Comparison of ENCODE assay signal across 16 mouse cellular contexts in the genomic region with DNA sequence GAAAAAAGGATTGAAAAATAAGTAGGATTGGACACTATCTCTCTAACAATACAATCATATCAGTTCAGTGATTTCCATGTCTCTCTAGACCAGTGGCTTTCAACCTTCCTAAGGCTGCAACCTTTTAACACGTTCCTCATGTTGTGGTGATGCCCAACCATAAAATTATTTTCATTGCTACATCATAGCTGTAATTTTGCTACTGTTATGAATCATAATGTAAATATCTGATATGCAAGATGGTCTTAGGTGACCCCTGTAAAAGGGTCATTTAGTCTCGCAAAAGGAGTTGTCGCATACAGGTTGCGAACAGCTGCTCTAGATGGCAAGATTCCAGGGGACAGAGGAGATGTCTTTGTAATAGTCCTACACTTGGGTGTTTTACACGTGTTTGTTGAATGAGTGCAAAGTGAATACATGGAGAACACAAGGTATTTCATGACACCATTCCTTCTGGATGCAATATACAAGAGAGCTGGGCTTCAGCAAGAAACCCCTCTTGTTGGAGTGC. TPM values are rescaled to one million over a fixed set of nuclear protein-coding genes. Genes with fewer than 3 reads are reported as not detected.
"Had no signal": no experiment of that assay in that cellular context is flagged by ENCODE, and none has a peak within 500 bp of the region (broad histone marks: within the 10 kb centered on the region; RNA-seq: fewer than 3 reads in every experiment).

No protein-coding gene starts in this region.

- H3K27me3 ChIP-seq: neural tube, embryonic 12.5 days; neural tube, embryonic 13.5 days; neural tube, embryonic 15.5 days; stomach, embryonic 15.5 days had no signal

- H3K9me3 ChIP-seq: neural tube, embryonic 12.5 days; neural tube, embryonic 13.5 days; neural tube, embryonic 15.5 days; stomach, embryonic 15.5 days had no signal

- H3K9ac ChIP-seq: neural tube, embryonic 12.5 days; neural tube, embryonic 13.5 days; neural tube, embryonic 15.5 days; stomach, embryonic 15.5 days had no signal

- H3K36me3 ChIP-seq: neural tube, embryonic 12.5 days; neural tube, embryonic 13.5 days; neural tube, embryonic 15.5 days; stomach, embryonic 15.5 days had no signal

- H3K27ac ChIP-seq: neural tube, embryonic 12.5 days; neural tube, embryonic 13.5 days; neural tube, embryonic 15.5 days; stomach, embryonic 15.5 days; stomach, postnatal 0 days had no signal

- H3K4me3 ChIP-seq: neural tube, embryonic 12.5 days; neural tube, embryonic 13.5 days; neural tube, embryonic 15.5 days; stomach, embryonic 15.5 days had no signal

- H3K4me1 ChIP-seq: neural tube, embryonic 12.5 days; neural tube, embryonic 13.5 days; neural tube, embryonic 15.5 days; stomach, embryonic 15.5 days had no signal

- H3K4me2 ChIP-seq: neural tube, embryonic 12.5 days; neural tube, embryonic 13.5 days; neural tube, embryonic 15.5 days; stomach, embryonic 15.5 days had no signal

- DNase-seq: retina, postnatal 1 day; right cerebral cortex, postnatal 14 days; right cerebral cortex, postnatal 25 days; right cerebral cortex, postnatal 4 days; thymus, adult 18-20 months; thymus, adult 2 months; thymus, postnatal 14 days; thymus, postnatal 25 days; thymus, postnatal 36 days; thymus, postnatal 4 days had no signal

RNA-seq across cellular contexts. Expression of a gene that starts 11.6 kb away (rescaled TPM):
- polyA plus RNA-seq: neural tube, embryonic 12.5 days; neural tube, embryonic 13.5 days; neural tube, embryonic 14.5 days had no signal
